Mouse (Mus musculus): Measurements from ENCODE around the gene Abcc3.

- TF ChIP-seq CTCF (IDR thresholded peaks at IDR 0.05; ENCODE audit: low read depth) (no peak), EP300 (IDR thresholded peaks at IDR 0.05; ENCODE audit: low read depth) (no peak)
Measured at GRCm38 (mm10) chr11:94429011-94429651, 36.3 kb upstream of the Abcc3 start.
